Mouse (Mus musculus) CD4-positive helper T cell, adult 2 months (primary cell): Measurements from ENCODE around the gene Rgs16.
A peak's percentile ranks its signal among the peaks of the same experiment; 100 is the strongest.

Experiments
- DNase-seq: peaks from one replicate; pipeline ENCODE4 v3.0.0-alpha.2; 2012; ENCODE audit warnings: low read depth, missing footprints, low spot score

Rgs16 gene

GRCm38 (mm10) chr1:153720935-153721334 is 19.2 kb upstream of the Rgs16 start:
- no peak for DNase-seq

- no peak for DNase-seq
Measured at GRCm38 (mm10) chr1:153721565-153722310, 18.4 kb upstream of the Rgs16 start.

- DNase-seq, result peak; percentile 87
Measured at GRCm38 (mm10) chr1:153723426-153723825, 16.7 kb upstream of the Rgs16 start.

DNA sequence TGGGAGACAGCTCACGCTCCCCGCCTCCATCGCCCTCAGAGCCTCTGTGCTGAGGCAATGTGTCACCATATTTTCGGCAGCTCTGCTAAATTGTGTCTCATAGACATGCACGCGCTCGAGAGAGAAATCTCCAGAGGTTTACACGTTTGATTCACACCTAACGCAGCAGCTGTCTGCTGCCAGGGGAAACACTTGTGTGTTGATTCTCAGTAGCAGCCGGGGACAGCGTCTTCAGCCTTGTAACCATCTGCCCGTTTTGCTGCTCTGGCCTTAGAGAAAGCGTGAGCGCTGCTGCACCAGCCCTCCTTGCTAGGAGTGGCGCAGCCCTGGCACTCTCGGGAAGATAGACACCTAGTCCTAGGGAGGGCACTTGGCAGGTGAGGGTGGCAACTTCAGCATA is 13.5 kb upstream of the Rgs16 start:
- DNase-seq, result no peak

DNA sequence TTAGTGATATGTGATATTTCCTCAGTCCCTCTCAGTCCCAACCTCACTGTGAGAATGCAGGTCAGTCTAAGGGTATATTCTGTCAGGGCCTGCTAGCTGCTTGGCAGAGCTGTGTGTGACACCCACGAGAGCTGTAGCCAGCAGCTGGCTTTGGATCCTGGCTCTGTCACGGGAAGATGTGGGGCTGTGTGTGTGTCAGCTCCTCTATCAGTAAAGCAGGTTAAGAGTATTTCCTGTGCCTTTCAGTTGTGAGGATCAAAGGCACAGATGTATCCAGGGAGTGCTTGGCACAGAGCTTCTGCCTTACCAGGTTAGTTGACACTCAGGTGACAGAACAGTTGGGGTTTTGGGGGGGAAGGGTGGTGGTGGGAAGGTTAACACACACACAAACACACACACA is 10.3 kb upstream of the Rgs16 start:
- peak; percentile 27 for DNase-seq

GRCm38 (mm10) chr1:153730671-153731070 is 9.5 kb upstream of the Rgs16 start:
- DNase-seq, result no peak

DNA sequence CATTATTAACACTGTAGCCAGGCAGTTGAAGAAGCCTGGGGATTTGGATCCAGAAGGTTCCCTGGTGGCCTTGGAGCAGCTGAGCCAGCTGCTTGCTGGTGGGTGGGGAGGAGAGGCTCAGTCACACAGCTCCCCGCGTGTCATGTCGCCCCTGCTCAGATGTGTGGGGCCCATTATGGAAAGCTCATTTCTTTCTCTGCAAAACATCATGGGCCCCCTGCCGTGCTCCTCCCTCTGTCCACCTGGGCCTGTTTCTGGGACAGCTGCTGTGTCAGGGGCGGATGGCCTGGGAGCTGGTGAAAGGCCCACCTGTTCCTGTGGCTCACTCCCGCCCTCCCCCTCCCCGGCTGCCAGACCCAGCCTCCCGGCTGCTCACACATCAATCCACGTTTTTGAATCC is 7.0 kb upstream of the Rgs16 start:
- no peak for DNase-seq

GRCm38 (mm10) chr1:153734866-153735265 is 5.3 kb upstream of the Rgs16 start:
- DNase-seq, result no peak

DNA sequence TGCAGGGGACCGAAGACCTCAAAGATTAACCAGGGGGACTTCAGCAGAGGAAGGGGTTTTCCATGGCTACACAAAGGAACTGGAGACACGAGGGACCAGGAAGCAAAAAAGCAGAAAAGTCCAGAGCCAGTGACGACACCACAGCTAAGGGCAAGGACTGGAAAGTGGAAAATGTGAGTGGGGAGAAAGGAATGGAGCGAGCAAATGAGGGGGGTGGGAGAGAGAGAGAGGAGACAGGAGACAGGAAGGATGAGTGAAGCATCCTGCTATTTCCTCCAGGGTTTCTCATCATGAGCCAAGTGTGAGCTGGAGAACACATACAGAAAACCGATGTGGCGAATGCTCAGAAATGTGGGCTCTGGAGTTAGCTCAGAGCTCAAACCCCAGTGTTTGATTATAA is 4.1 kb upstream of the Rgs16 start:
- no peak for DNase-seq

DNA sequence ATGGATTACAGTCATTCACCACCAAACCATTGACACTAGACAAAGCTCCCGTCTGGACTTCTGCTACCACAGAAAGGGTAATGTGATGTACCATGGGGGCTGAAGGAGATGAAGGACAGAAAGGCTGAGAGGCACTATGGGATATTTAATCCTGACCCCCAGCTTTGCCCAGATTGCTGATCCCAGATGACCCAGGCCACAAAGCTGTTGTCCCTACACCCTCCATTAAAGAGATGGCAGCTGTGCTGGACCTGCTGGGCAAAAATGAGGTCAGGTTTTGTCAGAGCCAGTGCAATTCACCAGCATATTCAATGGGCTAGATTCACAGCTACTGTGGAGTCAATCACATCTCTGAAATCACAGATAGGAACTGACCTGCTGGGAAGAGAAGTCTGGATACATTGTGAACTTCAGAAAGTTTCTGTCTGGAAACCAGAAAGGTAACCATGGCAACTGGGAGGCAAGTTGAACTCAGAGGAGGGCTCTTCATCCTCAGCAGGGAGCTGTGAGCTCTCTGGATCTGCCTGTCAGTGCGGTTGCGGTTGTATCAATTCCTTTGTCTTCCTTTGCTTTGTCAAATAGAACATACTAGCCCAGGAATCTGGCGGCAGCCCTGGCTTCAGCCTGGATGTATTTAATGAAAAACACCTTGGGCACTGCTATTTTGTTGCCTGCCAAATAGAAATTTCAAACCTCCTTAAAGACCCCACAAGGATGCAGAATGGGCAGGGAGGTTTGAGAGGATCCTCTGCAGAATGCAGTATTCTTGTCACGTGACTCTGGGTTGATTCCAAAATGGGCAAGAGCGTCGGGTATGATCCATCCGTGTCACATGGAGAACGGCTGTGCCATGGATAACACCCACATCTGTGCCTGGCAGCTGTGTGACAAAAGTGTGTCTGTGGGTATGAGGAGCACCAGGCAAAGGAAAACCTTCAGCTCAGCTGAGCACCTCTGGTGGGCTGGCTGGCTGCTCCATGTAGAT is 2.8 kb upstream of the Rgs16 start:
- DNase-seq, result no peak

- DNase-seq, result no peak
Measured at GRCm38 (mm10) chr1:153739437-153740015, 623 bp upstream of the Rgs16 start.

GRCm38 (mm10) chr1:153740775-153741400 is 739 bp downstream of the Rgs16 start:
- DNase-seq, result no peak

DNA sequence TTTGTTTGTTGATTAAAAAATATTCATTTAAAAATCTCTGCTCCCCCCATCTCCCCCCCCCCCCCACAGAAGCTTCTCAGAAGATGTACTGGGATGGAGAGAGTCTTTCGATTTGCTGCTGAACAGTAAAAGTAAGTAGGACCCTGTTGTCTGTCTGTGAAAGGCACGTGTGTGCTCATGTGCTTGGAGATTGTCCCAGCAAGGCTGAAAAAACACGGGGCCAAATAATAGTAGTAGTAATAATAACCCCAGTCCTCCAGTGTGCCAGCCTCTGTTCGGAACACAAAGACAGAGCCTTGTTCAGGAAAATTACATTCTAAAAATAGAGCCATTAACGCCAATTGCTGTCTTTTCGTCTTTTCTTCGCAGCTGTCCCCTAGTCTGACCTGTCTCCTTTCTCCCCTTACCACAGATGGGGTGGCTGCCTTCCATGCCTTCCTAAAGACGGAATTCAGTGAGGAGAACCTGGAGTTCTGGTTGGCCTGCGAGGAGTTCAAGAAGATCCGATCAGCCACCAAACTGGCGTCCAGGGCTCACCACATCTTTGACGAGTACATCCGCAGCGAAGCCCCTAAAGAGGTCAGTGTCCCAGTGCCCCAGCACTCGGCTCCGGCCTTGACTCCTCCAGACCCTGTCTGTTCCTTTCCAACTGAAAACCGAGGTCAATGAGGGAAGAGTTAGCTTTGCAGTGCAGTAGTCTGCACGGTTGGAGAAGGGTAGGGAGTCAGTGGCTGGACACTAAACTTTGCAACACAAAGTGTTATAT is 1.6 kb downstream of the Rgs16 start:
- no peak for DNase-seq

DNA sequence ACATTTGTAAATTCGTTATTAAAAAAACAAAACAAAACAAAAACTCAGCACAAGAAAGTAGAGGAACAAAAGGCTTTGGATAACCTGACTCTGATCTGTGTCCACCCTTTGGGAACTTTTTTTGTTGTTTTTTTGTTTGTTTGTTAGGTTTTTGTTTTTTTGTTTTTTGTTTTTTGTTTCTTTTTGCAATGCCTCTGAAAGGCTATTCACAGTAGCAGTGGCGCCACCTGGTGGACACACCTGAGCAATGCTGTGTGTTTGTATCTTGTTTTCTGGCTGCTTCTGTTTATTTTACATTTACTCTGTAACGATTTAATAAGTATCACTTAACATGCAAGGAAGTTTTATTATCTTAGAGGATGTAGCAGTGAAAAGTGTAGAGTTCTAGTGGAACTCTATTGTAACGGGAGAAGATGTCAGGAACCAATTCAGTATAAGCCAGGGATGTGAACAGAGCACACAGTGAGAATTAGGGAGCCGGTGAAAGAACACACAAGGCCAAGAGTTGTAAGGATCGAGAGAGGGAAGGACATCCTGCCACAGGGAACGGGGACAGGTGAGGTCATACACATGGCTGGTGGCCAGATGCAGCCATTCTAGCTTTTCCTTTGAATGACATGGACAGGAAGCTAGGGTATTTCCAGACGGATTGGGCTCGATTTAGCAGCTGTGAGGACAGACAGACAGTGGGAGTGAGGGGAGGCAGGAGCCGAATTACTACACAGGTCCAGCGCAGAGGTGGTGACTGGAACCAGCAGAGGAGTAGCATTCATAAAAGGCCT is 2.4 kb downstream of the Rgs16 start:
- DNase-seq, result peak; percentile 76

DNA sequence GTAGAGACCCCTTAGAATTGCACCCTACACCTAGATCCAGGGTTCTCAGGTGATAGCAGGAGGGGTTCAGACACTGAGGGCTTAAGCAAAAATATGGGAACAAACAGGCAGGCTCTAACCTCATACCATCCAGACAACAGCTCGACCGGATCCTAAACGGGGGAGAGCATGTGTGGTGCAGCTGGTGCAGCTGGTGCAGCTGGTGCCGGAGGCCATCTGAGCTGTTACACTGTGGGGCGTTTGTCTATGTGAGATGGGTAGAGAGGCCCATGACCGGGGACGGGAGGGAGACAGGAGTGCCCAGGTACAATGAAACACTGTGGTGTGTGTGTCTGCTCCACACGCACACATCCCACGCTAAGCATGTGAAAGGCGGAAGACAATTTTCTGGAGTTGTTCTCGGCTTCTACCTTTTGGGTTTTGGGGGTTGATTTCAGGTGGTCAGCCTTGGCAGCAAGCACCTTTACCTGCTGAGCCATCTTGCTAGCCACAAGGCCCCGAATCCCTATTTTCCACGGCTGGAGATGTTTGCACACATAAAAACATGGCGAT is 6.0 kb downstream of the Rgs16 start:
- no peak for DNase-seq

GRCm38 (mm10) chr1:153746728-153747127 is 6.6 kb downstream of the Rgs16 start:
- peak; percentile 73 for DNase-seq

GRCm38 (mm10) chr1:153747861-153748530 is 7.8 kb downstream of the Rgs16 start:
- no peak for DNase-seq

DNA sequence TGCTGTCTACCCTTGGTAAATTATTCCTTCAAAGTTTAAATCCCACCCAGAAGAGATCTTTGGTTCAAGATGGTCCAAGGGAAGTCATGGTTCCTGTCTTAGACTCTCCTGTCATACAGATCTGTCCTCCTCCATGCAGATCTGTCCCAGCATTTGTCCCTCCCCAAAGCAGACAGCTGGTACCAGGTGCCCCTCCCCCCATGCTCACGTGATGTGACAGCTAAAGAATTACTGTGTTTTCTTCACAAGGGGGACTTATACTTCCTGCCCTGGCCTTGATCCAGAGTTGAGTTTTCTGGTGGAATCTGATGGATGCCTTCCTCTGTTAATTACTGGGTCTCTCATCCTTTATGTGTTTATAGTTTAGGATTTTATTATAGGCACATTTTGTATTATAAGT is 8.4 kb downstream of the Rgs16 start:
- peak; percentile 72 for DNase-seq

GRCm38 (mm10) chr1:153749211-153749801 is 9.2 kb downstream of the Rgs16 start, which contains the start of gene Rnasel:
TSS of gene Rnasel (plus strand) at chr1:153749426.
- DNase-seq, result peak; percentile 86
